Mouse (Mus musculus): ENCODE results near the gene Zfp444.

DNA sequence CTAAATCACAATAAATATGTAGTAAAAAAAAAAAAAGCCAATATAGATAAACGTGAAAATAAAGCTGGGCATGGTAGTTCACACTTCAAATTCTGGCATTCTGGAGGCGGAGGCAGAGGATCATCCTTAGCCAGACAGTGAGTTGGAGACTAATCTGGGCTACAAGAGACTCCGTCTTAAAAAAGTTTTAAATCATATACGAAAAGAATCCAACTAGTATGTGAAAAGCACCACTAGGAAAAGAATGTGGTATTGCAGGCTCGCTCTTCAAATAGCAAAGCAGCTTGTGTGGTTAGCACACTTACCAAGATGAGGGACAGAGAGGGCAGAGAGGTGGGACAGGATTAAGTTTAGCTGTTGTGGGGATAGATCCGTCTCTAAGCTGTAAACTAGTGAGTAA, 1.2 kb upstream of the Zfp444 start:
- no peak for TF ChIP-seq CTCF (IDR thresholded peaks at IDR 0.05; ENCODE audit: low read depth, low read length)
- no peak for TF ChIP-seq POLR2A (IDR thresholded peaks at IDR 0.05; ENCODE audit: insufficient read depth, low read length)

Measured in ES-Bruce4 (cell line).